Mouse (Mus musculus) cerebellum, postnatal 25 days (tissue): ENCODE measurements around the gene Pim1.
"Not testable (repeated sequence)": the region's sequence is repeated elsewhere in the genome, so short reads cannot be mapped to it uniquely, and the experiment has no call there.

Source experiments
- DNase-seq, 2 experiments: peaks; one replicate each; pipeline ENCODE4 v3.0.0; 2021; ENCODE audit warnings: mixed read lengths in 2 of 2

The Pim1 gene

GRCm38 (mm10) chr17:29490713-29491581 is at the start of gene Pim1:
Gene Pim1 (plus strand): TSS chr17:29490753.
- DNase-seq = no peak

- no peak for DNase-seq
Observed at GRCm38 (mm10) chr17:29441562-29441961, 49.0 kb upstream of the Pim1 start.

- no peak for DNase-seq
Observed at GRCm38 (mm10) chr17:29442131-29442557, 48.4 kb upstream of the Pim1 start.

- no peak for DNase-seq
Observed at GRCm38 (mm10) chr17:29443724-29444123, 46.8 kb upstream of the Pim1 start.

- no peak for DNase-seq
Observed at GRCm38 (mm10) chr17:29445072-29445471, 45.5 kb upstream of the Pim1 start.

GRCm38 (mm10) chr17:29447323-29447722 is 43.2 kb upstream of the Pim1 start:
- no peak for DNase-seq

GRCm38 (mm10) chr17:29448055-29448454 is 42.5 kb upstream of the Pim1 start:
- DNase-seq = no peak

GRCm38 (mm10) chr17:29448561-29448960 is 42.0 kb upstream of the Pim1 start:
- DNase-seq = no peak

GRCm38 (mm10) chr17:29450899-29451840 is 39.4 kb upstream of the Pim1 start:
- DNase-seq = no peak

- DNase-seq = no peak
Observed at GRCm38 (mm10) chr17:29451841-29452210, 38.7 kb upstream of the Pim1 start.

GRCm38 (mm10) chr17:29454119-29454518 is 36.4 kb upstream of the Pim1 start:
- DNase-seq = not testable (repeated sequence)

GRCm38 (mm10) chr17:29455411-29456120 is 35.0 kb upstream of the Pim1 start:
- DNase-seq = peak; percentile 32 to 45

GRCm38 (mm10) chr17:29456476-29456875 is 34.1 kb upstream of the Pim1 start:
- no peak for DNase-seq

GRCm38 (mm10) chr17:29456926-29457325 is 33.6 kb upstream of the Pim1 start:
- DNase-seq = no peak

- peak; percentile 23 to 27 for DNase-seq
Observed at GRCm38 (mm10) chr17:29457795-29458560, 32.6 kb upstream of the Pim1 start.

- peak; percentile 65 to 69 for DNase-seq
Observed at GRCm38 (mm10) chr17:29459321-29460118, 31.0 kb upstream of the Pim1 start.

GRCm38 (mm10) chr17:29460119-29460505 is 30.4 kb upstream of the Pim1 start:
- DNase-seq = no peak

- DNase-seq = no peak
Observed at GRCm38 (mm10) chr17:29463627-29464026, 26.9 kb upstream of the Pim1 start.

- no peak for DNase-seq
Observed at GRCm38 (mm10) chr17:29464068-29464467, 26.5 kb upstream of the Pim1 start.

- no peak for DNase-seq
Observed at GRCm38 (mm10) chr17:29464519-29465140, 25.9 kb upstream of the Pim1 start.
